Mouse (Mus musculus) heart, adult 9 months (tissue): ENCODE results near the gene Ttf1.

ENCODE experiments used
- DNase-seq, 2 experiments: peaks; one replicate each; pipeline ENCODE4 v3.0.0; 2022; ENCODE audit warnings: low spot score in 2 of 2

The Ttf1 gene

DNA sequence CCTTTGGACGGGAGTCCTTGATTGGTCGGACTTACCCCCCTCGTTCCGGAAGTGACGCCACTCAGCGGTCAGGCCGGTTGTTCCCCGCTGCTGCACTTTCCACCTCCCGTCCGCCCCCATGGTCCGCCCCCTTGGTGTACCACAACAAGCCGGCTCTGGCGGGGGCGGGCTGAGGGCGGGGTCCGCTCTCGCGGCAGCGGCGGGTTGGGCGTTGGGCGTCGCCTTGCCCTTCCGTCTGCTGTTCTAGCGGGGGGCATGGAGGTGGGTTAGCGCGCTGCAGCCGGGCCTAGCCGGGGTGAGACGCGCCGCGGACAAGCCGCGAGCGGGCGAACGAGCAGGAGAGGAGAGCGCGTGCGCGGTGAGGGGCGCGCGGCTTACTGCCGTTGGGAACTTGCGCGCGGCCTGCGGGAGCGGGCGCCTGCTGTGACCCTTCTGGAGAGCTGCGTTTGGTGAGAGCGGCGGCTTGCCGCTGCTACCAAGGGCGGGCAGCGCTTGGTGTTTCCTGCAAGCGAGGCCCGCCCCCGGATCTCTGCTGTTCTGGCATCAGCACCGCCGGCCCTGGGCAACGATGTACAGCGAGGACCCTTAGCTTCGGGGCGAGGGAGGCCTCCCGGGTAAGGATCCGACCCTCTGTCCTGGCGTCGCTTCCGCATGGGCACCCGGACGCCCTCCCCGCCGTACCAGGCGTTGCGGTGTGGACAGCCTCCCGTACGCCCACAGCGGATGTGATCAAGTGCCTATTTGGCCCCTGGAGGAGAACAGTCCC, 65.1 kb downstream of the Ttf1 start:
- DNase-seq, result peak; percentile 99

DNA sequence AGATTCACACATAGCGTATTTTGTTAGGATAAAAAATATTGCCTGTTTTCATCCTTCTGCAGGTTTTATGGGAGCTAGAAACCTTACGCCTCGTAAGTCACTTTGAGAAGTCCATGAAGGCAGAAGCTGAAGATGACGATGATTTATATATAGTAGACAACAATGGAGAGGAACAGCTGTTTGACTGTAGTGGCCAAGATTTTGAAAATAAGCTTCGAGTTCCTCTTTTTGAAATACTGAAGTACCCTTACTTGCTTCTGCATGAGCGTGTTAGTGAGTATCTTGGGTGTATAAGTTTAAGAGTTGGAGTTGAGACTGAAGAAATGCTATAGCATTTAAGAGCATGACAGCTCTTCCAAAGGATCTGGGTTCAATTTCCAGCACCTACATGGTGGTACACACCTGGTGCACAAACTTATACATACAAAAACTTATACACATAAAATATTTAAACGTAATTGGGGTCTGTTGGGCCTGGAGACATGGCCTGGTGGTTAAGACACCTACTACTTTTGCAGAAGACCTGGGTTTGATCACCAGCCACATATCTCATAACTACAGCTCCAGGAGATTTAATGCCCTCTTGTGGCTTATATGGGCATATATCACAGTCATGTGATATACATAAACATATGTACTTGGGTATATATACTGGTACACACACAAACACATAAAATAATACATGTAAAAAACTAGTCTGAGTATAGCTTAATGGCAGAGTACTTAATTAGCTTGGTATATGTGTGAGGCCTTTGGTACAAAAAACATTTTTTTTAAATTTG, 70.2 kb downstream of the Ttf1 start:
- DNase-seq, result no peak

DNA sequence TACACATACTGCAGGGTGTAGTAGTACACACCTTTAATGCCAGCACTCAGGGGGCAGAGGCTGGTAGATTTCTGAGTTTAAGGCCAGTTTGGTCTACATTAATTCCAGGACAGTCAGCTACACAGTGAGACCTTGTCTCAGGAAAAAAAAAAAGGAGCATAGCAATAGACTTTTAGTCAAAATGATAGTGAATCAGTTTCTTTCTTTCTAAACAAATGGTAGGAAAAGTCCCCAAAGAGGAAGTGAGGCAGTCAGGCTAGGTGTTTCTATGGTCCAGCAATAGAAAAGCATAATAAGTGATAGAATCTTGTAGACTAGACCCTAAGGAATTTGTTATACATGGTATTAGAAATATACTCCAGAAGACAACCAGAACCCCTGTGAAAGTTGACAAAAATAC, 75.1 kb downstream of the Ttf1 start:
- no peak for DNase-seq
